Mouse (Mus musculus) midbrain, embryonic 12.5 days (tissue): Measurements from ENCODE around the gene Kbtbd12. TPM values are rescaled to one million over a fixed set of nuclear protein-coding genes. Genes with fewer than 3 reads are reported as not detected.
A peak's percentile ranks its signal among the peaks of the same experiment; 100 is the strongest.

Experiments used
- ATAC-seq: fragments of 200-750 bp; cut with Nextera tagmentation; 2 replicates; pipeline ENCODE4 v1.8.0; 2017; ENCODE audit warnings: low read depth, moderate TSS enrichment, moderate library complexity; ENCODE audit not compliant: low FRiP score
- H3K27ac ChIP-seq: fragments of 300-500 bp; sonication (generic); replicated peaks from 2 replicates; pipeline ENCODE4 v1.5.1; 2016; ENCODE audit warnings: mild to moderate bottlenecking
- H3K27me3 ChIP-seq: fragments of 300-500 bp; sonication (generic); 2 replicates; pipeline ENCODE4 v1.6.1; 2016; ENCODE audit warnings: mild to moderate bottlenecking
- H3K36me3 ChIP-seq: fragments of 300-500 bp; sonication (generic); 2 replicates; pipeline ENCODE4 v1.6.1; 2016
- H3K4me1 ChIP-seq: fragments of 300-500 bp; sonication (generic); 2 replicates; pipeline ENCODE4 v1.6.1; 2016
- H3K4me2 ChIP-seq: fragments of 300-500 bp; sonication (generic); replicated peaks from 2 replicates; pipeline ENCODE4 v1.6.1; 2016; ENCODE audit warnings: mild to moderate bottlenecking, moderate library complexity
- H3K4me3 ChIP-seq: fragments of 300-500 bp; sonication (generic); 2 replicates; pipeline ENCODE4 v1.5.1; 2016; ENCODE audit warnings: mild to moderate bottlenecking
- H3K9ac ChIP-seq: fragments of 300-500 bp; sonication (generic); replicated peaks from 2 replicates; pipeline ENCODE4 v1.6.1; 2016; ENCODE audit warnings: mild to moderate bottlenecking, moderate library complexity
- H3K9me3 ChIP-seq: fragments of 300-500 bp; sonication (generic); 2 replicates; pipeline ENCODE4 v1.6.1; 2016; ENCODE audit warnings: mild to moderate bottlenecking
- WGBS: fragments of 180-500 bp; shearing (Covaris S2); methylation state at CpG from one replicate; pipeline ENCODE4 v1.1.7; 2016; 5-methylcytosine and 5-hydroxymethylcytosine counted together
- polyA plus RNA-seq: library from polyadenylated mRNA; unstranded; fragments of >200 nt; fragmentation: Nextera tagmentation; extraction: Ambion mirVana; gene quantifications from 2 replicates; pipeline ENCODE4 v1.2.1, GENCODE M21; 2016

Kbtbd12 gene
- polyA plus RNA-seq, 1 experiment from 2014 or later, result not detected

DNA sequence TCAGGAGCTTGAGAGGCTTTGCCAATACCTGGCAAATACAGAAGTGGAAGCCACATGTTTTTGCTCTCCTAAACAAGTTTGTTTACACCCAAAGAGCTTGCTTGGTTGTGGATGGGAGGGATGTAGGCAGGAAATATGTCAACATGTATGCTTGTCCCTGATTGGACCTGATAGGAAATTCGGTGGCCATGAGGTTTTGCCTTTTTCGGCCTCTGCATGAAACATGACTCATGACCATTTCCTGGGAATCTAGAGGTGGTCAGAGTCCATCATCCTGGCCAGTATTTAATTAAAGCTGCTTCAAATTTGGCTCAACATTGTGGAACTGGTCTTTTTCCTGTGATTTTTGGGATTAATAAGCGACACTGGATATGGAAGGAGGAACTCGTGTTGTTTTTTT is 53.8 kb downstream of the Kbtbd12 start:
- Histone ChIP-seq H3K4me2 (no peak overlapping the region), H3K9ac (no peak overlapping the region), H3K9me3 (no peaks in the 10 kb centered on the region), H3K4me3 (no peak overlapping the region), H3K27ac (no peak overlapping the region), H3K4me1 (no peaks in the 10 kb centered on the region), H3K27me3 (no peaks in the 10 kb centered on the region), H3K36me3 (no peaks in the 10 kb centered on the region)
- no peak for ATAC-seq
- WGBS, result 95% methylated on average over 4 of the region's 4 CpGs

DNA sequence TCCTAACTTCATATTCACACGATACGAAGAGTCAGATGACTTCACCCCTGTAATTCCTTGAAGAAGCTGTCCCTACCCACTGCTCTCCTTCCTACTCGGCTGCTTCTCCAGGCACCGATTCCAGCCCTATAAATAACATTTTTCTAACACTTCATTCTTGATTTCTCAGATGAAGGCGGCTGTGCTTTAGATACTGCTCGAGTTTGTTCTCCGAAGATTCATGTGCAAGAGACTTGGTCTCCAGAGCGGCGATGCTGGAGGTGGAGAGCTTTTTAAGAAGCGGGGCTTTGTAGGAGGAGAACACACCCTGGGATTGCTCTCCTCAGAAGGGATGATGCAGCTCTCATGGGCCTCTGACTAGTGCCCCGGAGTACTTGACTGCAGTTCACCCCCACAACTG is 61.3 kb downstream of the Kbtbd12 start:
- Histone ChIP-seq H3K36me3 (no peaks in the 10 kb centered on the region), H3K9ac (no peak overlapping the region)
- 92% methylated on average over 11 of the region's 11 CpGs for WGBS

DNA sequence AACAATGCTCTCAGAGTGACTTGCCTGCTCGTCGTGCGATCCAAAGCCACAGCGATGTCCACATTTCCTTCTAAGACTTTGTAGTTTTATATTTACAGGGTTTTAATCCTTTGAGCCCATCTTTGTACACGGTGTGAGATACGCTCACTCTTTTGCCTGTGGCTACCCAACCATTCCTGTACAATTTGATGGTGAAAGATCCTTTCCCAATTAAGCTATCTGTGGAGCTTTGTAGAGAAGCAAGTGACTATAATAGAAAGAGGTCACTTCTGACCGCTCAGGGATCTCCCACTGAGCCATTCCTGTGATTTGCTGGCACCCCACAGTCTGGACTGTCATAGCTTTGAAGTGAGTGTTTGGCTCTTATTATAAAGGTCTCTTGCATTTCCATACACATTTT is 71.1 kb downstream of the Kbtbd12 start:
- ATAC-seq, result no peak
- H3K4me3 ChIP-seq, result no peak overlapping the region
- WGBS, result 2% methylated on average over 7 of the region's 7 CpGs
- H3K9ac ChIP-seq, result no peak overlapping the region
- peak overlapping the region; percentile 24 for H3K4me2 ChIP-seq
- no peaks in the 10 kb centered on the region for H3K9me3 ChIP-seq
- H3K36me3 ChIP-seq, result no peaks in the 10 kb centered on the region
- H3K27ac ChIP-seq, result no peak overlapping the region
- peaks cover 26% of the 10 kb centered on the region for H3K27me3 ChIP-seq
- H3K4me1 ChIP-seq, result peaks cover 11% of the 10 kb centered on the region

More for the DNA sequence above, 61.3 kb downstream of the Kbtbd12 start:
- no peaks in the 10 kb centered on the region for H3K9me3 ChIP-seq
- H3K4me3 ChIP-seq, result no peak overlapping the region
- H3K4me2 ChIP-seq, result no peak overlapping the region
- no peak for ATAC-seq
- H3K27ac ChIP-seq, result no peak overlapping the region
- no peaks in the 10 kb centered on the region for H3K4me1 ChIP-seq
- no peaks in the 10 kb centered on the region for H3K27me3 ChIP-seq

DNA sequence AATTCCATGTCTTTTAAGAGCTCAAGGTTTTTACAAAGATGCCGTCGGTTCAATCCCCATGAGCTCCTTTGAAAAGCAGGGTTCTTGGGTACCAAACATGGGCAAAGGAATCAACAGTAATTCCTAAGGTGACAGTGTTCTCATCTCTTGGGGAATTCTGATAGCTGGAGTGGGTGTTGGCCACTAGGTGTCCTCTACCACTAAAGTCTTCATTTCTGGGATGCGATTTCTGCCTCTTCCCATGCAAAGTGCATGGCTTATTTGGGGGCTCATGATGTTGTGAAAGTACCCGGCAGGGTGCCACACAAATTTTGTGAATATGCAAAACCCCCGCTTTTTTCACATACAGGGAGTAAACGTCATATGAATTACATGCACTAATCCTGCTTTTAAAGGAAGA is 72.7 kb downstream of the Kbtbd12 start:
- H3K9ac ChIP-seq, result no peak overlapping the region
- peaks cover 26% of the 10 kb centered on the region for H3K27me3 ChIP-seq
- no peaks in the 10 kb centered on the region for H3K36me3 ChIP-seq
- no peak for ATAC-seq
- H3K27ac ChIP-seq, result no peak overlapping the region
- H3K4me2 ChIP-seq, result no peak overlapping the region
- no peaks in the 10 kb centered on the region for H3K9me3 ChIP-seq
- H3K4me1 ChIP-seq, result peaks cover 11% of the 10 kb centered on the region
- H3K4me3 ChIP-seq, result no peak overlapping the region
- WGBS, result 29% methylated on average over 6 of the region's 6 CpGs

DNA sequence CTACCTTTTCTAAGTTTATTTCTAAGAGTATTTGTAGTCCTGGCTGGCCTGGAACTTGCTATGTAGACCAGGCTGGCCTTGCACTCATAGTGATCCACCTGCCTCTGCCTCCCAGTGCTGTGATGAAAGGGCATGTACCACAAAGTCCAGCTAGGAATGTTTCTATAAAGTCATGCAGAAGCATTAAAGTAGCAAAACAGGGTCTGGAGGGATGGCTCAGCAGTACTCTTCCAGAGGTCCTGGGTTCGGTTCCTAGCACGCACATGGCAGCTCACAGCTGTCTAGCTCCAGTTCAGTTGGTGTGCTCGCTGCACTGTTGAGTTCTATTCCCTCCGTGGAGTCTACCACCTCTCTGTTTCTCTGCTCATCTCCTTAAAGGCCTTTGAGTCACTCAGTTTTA is 77.6 kb downstream of the Kbtbd12 start:
- Histone ChIP-seq H3K27me3 (peaks cover 16% of the 10 kb centered on the region), H3K27ac (no peak overlapping the region), H3K4me2 (no peak overlapping the region), H3K4me3 (no peak overlapping the region), H3K9ac (no peak overlapping the region), H3K4me1 (no peaks in the 10 kb centered on the region), H3K36me3 (no peaks in the 10 kb centered on the region), H3K9me3 (no peaks in the 10 kb centered on the region)
- WGBS, result 86% methylated on average over 4 of the region's 4 CpGs
- ATAC-seq, result no peak

DNA sequence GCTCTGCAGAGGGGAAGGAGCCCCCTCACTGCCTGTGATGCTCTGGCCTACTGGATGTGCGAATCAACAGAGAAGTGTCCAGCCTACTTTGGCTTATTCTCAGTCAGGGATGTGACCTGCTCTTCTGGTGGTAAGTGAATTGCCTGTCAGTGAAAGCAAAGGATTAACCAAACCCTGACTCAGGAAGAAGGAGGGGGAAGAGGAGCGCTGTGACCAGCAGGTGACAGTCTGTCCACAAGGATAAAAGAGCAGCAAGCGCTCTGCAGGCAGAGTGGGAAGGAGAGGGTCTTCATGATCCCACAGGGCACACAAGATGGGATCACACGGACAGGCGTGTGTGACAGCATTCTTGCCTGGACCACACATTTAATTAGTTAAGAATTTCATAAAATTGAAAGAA is 78.1 kb downstream of the Kbtbd12 start:
- no peak overlapping the region for H3K27ac ChIP-seq
- no peak overlapping the region for H3K9ac ChIP-seq
- no peak overlapping the region for H3K4me3 ChIP-seq
- H3K9me3 ChIP-seq, result no peaks in the 10 kb centered on the region
- no peak for ATAC-seq
- peaks cover 12% of the 10 kb centered on the region for H3K27me3 ChIP-seq
- no peaks in the 10 kb centered on the region for H3K36me3 ChIP-seq
- H3K4me1 ChIP-seq, result no peaks in the 10 kb centered on the region
- WGBS, result 22% methylated on average over 5 of the region's 5 CpGs
- H3K4me2 ChIP-seq, result no peak overlapping the region

DNA sequence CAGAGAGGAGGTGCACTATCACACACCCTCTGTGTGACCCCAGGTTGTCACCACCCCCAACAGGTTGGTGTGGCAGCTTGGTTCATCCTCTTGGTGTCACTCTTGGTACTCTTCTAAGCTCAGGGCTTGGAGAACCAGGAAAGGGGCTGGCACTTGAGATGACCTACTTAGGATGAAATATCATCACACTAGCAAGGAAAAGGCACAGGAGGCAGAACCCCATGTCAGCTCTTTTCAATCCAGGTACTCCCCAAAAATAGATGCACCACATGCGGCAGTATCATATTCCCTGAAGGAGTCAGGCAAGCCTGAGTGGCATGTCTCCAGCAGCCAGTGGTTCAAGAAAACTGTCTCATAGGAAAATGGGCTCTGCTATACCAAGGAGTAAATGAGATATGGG is 79.7 kb downstream of the Kbtbd12 start:
- Histone ChIP-seq H3K9ac (no peak overlapping the region), H3K27me3 (0 out of 2 replicates have a peak, but pooled peaks cover 6% of the 10 kb centered on the region), H3K4me3 (no peak overlapping the region), H3K36me3 (no peaks in the 10 kb centered on the region), H3K27ac (no peak overlapping the region), H3K4me1 (no peaks in the 10 kb centered on the region), H3K9me3 (no peaks in the 10 kb centered on the region), H3K4me2 (no peak overlapping the region)
- ATAC-seq, result no peak
- WGBS, result 74% methylated on average over 1 of the region's 1 CpGs

DNA sequence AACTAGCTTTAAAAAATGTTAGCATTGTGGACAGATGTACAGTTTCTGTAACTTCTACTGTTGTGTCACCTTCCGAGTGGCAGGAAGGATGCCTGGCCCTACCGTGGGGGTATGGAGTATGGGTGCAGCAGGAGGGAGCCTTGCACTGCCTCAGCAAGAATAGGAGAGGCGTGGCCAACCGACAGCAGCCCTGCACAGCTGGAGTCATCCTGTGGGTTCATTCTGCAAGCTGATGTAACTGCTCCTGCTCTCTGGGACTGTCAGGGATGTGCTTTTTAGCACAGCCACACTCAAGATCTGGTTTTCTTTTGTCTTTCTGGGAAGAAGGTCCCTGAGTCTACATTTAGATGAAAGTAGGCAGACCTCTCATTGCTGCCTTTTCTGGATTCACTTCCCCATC is 80.2 kb downstream of the Kbtbd12 start:
- H3K4me1 ChIP-seq, result no peaks in the 10 kb centered on the region

DNA sequence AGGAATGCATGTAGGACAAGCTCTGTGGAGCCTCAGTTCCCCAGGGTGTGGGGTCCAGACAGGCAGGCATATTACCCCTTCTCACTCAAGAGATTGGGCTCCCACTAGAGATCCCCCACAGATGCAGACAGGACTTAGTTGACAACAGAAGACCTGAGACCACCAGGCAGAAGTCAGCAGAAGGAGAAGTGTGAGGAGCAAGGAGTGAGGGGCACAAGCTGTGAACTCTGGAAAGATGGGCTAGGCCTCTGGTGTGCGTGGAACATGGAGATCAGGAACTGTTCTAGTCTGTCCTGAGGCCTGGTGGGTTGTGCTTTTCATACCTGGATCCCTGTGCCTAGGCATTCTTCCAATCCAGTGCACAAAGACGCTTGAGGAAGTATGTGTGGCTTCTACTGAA is 87.8 kb downstream of the Kbtbd12 start:
- Histone ChIP-seq H3K27me3 (peaks cover 29% of the 10 kb centered on the region), H3K4me1 (peaks cover 7% of the 10 kb centered on the region), H3K4me2 (no peak overlapping the region), H3K36me3 (no peaks in the 10 kb centered on the region), H3K9me3 (no peaks in the 10 kb centered on the region), H3K4me3 (no peak overlapping the region), H3K9ac (no peak overlapping the region), H3K27ac (no peak overlapping the region)
- ATAC-seq, result no peak
- 90% methylated on average over 2 of the region's 2 CpGs for WGBS

More for the DNA sequence above, 80.2 kb downstream of the Kbtbd12 start:
- Histone ChIP-seq H3K4me3 (no peak overlapping the region), H3K36me3 (no peaks in the 10 kb centered on the region), H3K27ac (no peak overlapping the region), H3K9me3 (no peaks in the 10 kb centered on the region), H3K4me2 (no peak overlapping the region), H3K9ac (no peak overlapping the region), H3K27me3 (0 out of 2 replicates have a peak, but pooled peaks cover 6% of the 10 kb centered on the region)
- 10% methylated on average over 4 of the region's 4 CpGs for WGBS
- no peak for ATAC-seq

DNA sequence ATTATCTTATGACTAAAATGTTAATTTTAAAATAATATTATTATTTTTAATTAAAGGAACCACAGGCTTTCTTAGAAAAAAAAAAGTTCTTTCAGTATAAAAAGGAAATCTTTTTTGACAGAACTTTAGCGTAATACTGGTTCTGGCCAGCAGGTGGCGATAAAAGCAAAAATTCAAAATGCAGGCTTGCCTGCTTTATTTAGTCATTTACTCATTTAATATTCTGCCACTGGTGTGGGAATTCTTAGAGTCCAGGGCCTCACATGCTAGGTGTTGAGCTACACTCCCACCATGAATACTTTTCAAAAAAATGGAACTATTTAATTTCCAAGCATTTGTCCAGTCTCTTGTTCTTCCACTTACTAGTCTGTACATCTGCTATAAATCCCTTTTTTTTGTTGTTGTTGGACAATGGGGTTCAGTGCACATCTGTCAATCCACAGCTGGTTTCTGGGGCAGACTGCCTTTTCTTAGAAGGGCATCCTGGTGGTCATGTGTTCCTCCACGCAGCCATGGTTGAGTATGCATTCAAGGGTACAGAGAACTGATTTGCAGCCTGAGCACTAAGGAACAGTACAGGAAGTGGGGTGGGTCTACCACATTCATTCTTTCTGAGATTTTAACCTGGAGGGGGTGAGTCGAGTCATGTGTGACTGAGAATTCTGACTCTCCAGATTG is 88.5 kb downstream of the Kbtbd12 start:
- H3K36me3 ChIP-seq, result no peaks in the 10 kb centered on the region
- 23% methylated on average over 4 of the region's 4 CpGs for WGBS
- 0 out of 2 replicates have a peak, but pooled peaks have one; percentile 12 for ATAC-seq
- no peak overlapping the region for H3K27ac ChIP-seq
- no peak overlapping the region for H3K9ac ChIP-seq
- no peak overlapping the region for H3K4me2 ChIP-seq
- no peak overlapping the region for H3K4me3 ChIP-seq
- H3K27me3 ChIP-seq, result peaks cover 29% of the 10 kb centered on the region
- H3K9me3 ChIP-seq, result no peaks in the 10 kb centered on the region
- H3K4me1 ChIP-seq, result peaks cover 11% of the 10 kb centered on the region

DNA sequence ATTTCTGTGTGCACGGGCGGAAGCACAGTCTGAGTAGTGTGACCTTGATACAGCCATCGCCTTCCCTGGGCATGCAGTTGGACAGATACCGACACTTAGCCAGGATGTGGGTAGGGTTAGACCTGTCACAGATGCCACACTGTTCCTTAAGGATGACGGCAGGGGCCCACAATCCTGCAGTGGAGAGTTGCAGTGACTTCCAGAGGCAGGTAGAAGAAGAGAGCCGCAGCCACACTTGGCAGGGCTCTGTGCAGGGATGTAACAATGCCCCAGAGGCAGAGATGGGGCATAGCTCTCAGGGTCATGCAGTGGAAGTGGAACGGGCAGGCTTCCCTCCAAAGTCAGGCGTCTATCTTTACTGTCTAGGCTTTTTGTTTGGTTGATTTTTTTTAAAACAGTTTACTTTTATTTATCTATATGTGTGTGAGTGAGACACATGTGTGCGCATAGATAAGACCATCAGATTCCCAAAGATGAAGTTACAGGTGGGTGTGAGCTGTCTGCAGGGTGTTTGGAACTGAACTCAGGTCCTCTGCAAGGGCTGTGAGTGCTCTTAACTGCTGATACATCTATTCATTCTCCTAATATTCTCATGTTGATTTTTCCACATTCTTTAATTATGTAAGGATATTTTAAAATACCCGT is 89.2 kb downstream of the Kbtbd12 start:
- peaks cover 11% of the 10 kb centered on the region for H3K4me1 ChIP-seq
- H3K4me3 ChIP-seq, result no peak overlapping the region
- peaks cover 29% of the 10 kb centered on the region for H3K27me3 ChIP-seq
- ATAC-seq, result no peak
- no peaks in the 10 kb centered on the region for H3K36me3 ChIP-seq
- H3K9me3 ChIP-seq, result no peaks in the 10 kb centered on the region
- 84% methylated on average over 10 of the region's 10 CpGs for WGBS
- no peak overlapping the region for H3K9ac ChIP-seq
- H3K27ac ChIP-seq, result no peak overlapping the region
- no peak overlapping the region for H3K4me2 ChIP-seq

DNA sequence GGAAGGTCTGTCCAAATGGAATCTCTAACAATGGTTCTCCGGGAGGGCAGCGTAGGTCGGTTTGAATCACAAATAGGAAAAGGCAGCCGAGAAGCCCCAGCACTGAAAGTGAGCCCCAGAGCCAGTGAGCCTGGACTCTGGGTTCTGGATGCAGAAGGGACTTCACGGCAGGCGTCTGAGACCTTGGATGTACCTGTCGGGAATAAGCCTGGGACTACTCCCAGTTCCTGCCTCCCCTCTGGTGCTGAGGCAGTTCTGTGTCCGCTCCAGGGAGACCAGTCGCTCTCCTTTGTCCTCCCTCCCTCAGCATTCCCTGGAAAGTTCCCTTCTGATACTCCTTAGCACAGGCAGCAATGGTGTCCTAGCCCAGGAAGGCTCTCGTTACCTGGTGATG is 92.4 kb downstream of the Kbtbd12 start:
- H3K4me3 ChIP-seq, result no peak overlapping the region
- peaks cover 40% of the 10 kb centered on the region for H3K27me3 ChIP-seq
- 14% methylated on average over 10 of the region's 10 CpGs for WGBS
- no peaks in the 10 kb centered on the region for H3K36me3 ChIP-seq
- peak overlapping the region; percentile 78 for H3K27ac ChIP-seq
- H3K4me1 ChIP-seq, result peaks cover 11% of the 10 kb centered on the region
- H3K9me3 ChIP-seq, result no peaks in the 10 kb centered on the region
- H3K4me2 ChIP-seq, result peak overlapping the region; percentile 31
- no peak overlapping the region for H3K9ac ChIP-seq
- ATAC-seq, result 0 out of 2 replicates have a peak, but pooled peaks have one; percentile 28
